Mouse (Mus musculus) spleen, postnatal 36 days (tissue): ENCODE results near the gene Ldha.
"Not testable (repeated sequence)": the region's sequence is repeated elsewhere in the genome, so short reads cannot be mapped to it uniquely, and the experiment has no call there.

Experiments
- DNase-seq, 2 experiments: peaks; one replicate each; pipeline ENCODE4 v3.0.0; 2022; ENCODE audit warnings: low spot score in 2 of 2, mixed read lengths in 1 of 2

Gene Ldha

DNA sequence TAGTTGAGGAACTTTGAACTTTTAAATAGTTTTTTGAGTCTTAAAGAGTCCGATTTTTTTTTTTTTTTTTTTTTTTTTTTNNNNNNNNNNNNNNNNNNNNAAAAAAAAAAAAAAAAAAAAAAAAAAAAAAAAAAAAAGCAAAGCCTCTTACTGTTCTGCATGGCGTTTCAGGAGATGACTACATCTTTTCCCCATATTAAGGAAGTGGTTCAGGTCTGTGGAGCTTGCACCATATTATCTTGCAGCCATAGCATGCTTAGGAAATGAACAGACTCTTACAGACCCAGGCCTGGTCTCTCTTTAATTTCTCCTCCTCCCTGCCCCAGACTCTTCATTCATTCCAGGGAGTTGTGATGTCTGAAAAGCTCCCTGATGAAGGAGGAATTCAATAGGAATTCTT is 39.7 kb downstream of the Ldha start:
- no peak for DNase-seq

DNA sequence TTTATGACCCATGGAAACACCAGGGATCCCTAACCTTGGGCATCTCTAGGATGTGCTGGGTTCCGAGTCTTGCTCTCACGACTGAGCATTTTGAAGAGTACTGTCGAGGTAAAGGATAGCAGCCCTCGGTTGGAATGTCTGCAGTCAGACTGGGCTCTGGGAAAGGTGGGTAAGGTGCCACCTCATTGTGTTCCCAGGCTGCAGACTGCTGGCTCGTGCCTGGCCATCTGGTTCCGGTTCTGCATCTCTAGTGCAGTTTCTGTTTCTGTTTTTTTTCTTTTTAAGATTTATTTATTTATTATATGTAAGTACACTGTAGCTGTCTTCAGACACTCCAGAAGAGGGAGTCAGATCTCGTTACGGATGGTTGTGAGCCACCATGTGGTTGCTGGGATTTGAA is 40.7 kb downstream of the Ldha start:
- DNase-seq = not testable (repeated sequence)

DNA sequence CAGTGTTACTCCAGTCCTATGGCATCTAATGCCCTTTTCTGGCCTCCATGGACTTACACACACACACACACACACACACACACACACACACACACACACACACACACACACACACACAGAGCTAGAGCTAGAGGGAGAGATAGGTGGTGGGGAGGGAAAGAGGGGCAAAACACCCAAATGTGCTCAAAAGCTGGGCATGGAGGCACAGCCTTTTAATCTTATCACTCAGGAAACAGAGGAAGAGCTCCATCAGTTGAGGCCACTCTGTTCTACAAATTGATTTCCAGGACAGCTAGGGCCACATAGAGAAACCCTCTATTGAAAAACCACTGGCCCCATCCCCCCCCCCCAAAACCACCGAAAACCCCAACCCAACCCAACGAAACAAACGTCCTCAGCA is 42.0 kb downstream of the Ldha start:
- no peak for DNase-seq

DNA sequence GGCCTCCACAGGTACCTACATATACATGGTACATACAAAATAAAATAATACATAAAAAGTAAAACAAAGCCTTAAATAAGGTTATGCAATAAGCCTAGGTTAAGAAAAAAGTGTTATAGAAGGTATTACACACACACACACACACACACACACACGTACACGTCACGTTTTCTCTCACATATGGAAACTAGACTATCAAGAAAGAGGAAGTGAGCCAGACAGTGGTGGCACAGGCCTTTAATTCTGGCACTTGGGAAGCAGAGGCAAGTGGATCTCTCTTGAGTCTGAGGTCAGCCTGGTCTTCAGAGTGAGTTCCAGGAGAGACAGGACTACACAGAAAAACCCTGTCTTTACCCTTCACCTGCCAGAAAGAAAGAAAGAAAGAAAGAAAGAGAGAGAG is 54.2 kb downstream of the Ldha start:
- DNase-seq = peak; percentile 7 to 15

DNA sequence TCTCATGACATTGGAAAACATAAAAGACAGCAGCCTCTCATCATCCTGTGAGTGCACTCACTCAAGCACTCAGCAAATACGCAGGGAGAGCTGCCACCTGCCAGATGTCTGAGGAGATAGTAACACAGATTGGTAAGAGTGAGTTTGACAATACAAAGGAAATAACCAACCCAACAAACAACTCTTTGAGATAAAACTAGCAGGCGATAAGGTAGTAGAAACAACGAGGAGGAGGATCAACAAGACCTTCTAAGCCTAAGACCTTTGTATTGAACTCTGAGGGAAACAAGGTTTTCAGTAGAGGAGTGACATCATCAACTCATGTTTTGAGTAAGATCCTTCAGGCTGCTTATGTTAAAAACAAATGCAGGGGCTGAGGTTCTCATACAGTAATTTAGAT is 58.1 kb downstream of the Ldha start:
- no peak for DNase-seq
